Mouse (Mus musculus): Measurements from ENCODE around the gene Zfp691. TPM values are rescaled to one million over a fixed set of nuclear protein-coding genes. Genes with fewer than 3 reads are reported as not detected.
A peak's percentile ranks its signal among the peaks of the same experiment; 100 is the strongest.

Zfp691 gene
- polyA plus RNA-seq, 1 experiment from 2014 or later: 7.4 TPM

DNA sequence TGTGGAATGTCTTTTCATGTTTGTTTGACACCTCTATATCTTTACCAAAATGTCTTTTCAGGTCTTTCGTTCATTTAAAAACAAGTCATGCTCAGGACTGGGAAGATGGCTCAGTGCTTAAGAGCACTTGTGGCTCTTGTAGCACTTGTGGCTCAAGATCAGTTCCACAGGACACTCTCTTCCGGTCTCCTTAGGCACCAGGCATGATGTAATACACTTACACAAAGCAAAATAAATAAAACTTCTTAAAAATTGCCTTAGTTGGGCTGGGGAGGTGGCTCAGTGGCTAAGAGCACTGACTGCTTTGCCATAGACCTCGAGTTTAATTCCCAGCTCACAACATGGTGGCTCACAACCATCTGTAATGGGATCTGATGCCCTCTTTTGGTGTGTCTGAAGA lies 12.6 kb downstream of the Zfp691 start:
- WGBS: 82% methylated on average over 3 of the region's 3 CpGs
- ATAC-seq (ENCODE audit: low FRiP score): no peak

GRCm38 (mm10) chr4:119157891-119158290 lies 16.1 kb downstream of the Zfp691 start:
- H3K4me2 ChIP-seq: no peak overlapping the region
- ATAC-seq (ENCODE audit: low FRiP score): no peak
- no peak overlapping the region for H3K27ac ChIP-seq
- no peaks in the 10 kb centered on the region for H3K27me3 ChIP-seq
- H3K9ac ChIP-seq: no peak overlapping the region
- no peaks in the 10 kb centered on the region for H3K36me3 ChIP-seq
- no peak overlapping the region for H3K4me3 ChIP-seq
- no peaks in the 10 kb centered on the region for H3K4me1 ChIP-seq (replicated peaks)
- 92% methylated on average over 5 of the region's 5 CpGs for WGBS
- no peaks in the 10 kb centered on the region for H3K9me3 ChIP-seq

More for the DNA sequence above, 12.6 kb downstream of the Zfp691 start:
- no peak overlapping the region for H3K9ac ChIP-seq
- H3K27me3 ChIP-seq: no peaks in the 10 kb centered on the region
- H3K27ac ChIP-seq: no peak overlapping the region
- no peak overlapping the region for H3K4me3 ChIP-seq
- H3K4me2 ChIP-seq: no peak overlapping the region
- H3K9me3 ChIP-seq: no peaks in the 10 kb centered on the region
- no peaks in the 10 kb centered on the region for H3K36me3 ChIP-seq
- no peaks in the 10 kb centered on the region for H3K4me1 ChIP-seq (replicated peaks)

DNA sequence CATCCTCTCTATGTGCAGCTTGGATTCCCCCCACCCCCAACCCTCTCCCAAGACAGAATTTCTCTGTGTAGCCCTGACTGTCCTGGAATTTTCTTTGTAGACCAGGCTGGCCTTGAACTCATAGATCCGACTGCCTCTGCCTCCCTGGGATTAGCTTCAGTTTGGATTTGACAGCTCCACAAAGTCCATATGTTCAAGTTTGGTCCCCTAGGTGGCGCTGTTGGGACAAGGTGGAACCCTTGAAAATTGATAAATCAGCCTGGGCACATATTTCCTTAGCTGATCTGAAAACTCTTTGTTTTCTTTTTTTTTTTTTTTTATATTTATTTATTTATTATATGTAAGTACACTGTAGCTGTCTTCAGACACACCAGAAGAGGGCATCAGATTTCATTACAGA lies 16.8 kb downstream of the Zfp691 start:
- no peak for ATAC-seq (ENCODE audit: low FRiP score)

DNA sequence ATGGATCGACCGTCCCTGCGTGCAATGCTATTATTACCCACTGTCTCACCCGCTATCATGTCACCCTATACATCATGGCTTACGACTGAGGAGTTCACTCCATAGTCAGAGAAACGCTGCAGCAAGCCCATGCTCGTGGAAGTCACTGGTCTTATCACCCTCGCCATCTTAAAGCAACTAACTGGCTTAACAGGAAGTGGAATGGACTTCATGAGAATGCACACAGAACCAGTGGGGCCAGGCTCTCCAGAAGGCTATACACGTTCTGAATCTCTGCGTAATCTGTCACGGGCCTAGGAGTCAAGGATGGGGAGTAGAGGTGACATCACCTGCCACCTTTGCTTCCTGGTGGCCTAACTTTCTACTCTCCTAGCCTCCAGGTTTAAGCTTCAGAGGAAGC lies 25.3 kb downstream of the Zfp691 start:
- WGBS: 92% methylated on average over 11 of the region's 11 CpGs
- ATAC-seq (ENCODE audit: low FRiP score): no peak
- no peaks in the 10 kb centered on the region for H3K36me3 ChIP-seq
- no peak overlapping the region for H3K4me3 ChIP-seq
- H3K4me2 ChIP-seq: no peak overlapping the region
- no peaks in the 10 kb centered on the region for H3K27me3 ChIP-seq
- H3K4me1 ChIP-seq (replicated peaks): no peaks in the 10 kb centered on the region
- H3K9ac ChIP-seq: no peak overlapping the region
- no peak overlapping the region for H3K27ac ChIP-seq
- H3K9me3 ChIP-seq: no peaks in the 10 kb centered on the region

More for the DNA sequence above, 16.8 kb downstream of the Zfp691 start:
- H3K4me2 ChIP-seq: no peak overlapping the region
- H3K9me3 ChIP-seq: no peaks in the 10 kb centered on the region
- no peak overlapping the region for H3K9ac ChIP-seq
- H3K4me1 ChIP-seq (replicated peaks): no peaks in the 10 kb centered on the region
- no peak overlapping the region for H3K4me3 ChIP-seq
- no peaks in the 10 kb centered on the region for H3K36me3 ChIP-seq
- no peaks in the 10 kb centered on the region for H3K27me3 ChIP-seq
- H3K27ac ChIP-seq: no peak overlapping the region
- WGBS: 33% methylated on average over 2 of the region's 2 CpGs

DNA sequence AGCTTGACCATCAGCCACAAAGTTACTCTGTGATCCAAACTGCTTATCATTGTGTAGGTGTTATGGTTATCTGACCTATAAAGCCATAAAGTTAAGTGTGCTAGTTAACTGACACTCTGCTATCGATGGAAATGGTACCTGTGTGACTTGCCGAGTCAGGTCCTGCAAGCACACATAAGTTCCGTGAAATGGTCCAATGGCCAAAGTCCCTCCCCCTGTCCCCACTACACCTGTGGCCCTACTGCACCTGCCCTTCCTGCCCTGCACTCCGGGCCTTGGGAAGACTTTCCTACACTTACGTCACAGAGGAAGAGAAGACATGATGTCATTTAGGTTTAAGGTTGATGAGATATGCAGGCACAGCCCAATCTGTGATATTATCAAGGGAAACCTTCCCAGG lies 26.6 kb downstream of the Zfp691 start:
- no peak overlapping the region for H3K4me3 ChIP-seq
- H3K4me1 ChIP-seq (replicated peaks): peaks cover 3% of the 10 kb centered on the region; the same call in 1 of the 2 replicates
- 93% methylated on average over 5 of the region's 5 CpGs for WGBS
- H3K9ac ChIP-seq: no peak overlapping the region
- H3K27me3 ChIP-seq: no peaks in the 10 kb centered on the region
- no peaks in the 10 kb centered on the region for H3K9me3 ChIP-seq
- no peak overlapping the region for H3K4me2 ChIP-seq
- H3K36me3 ChIP-seq: no peaks in the 10 kb centered on the region
- no peak overlapping the region for H3K27ac ChIP-seq
- ATAC-seq (ENCODE audit: low FRiP score): no peak

DNA sequence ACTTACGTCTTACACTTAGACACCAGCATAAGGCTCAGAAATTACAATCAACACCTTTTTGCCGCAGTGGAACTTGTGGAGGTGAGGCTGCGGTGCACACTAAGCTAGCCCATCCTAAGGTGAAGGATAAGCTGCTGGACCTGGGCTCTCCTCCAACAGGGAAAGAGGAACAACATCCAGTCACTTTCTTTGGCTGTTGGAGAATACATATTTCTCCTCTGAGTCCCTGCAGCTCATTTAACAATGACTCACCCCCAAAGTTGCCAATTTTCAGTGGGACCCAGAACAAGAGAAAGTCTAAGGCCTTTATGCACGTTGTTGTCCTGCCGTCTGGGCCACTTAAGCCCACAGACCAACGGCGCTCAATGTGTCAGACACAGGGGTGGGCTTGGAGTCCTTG lies 27.2 kb downstream of the Zfp691 start:
- H3K4me3 ChIP-seq: no peak overlapping the region
- no peaks in the 10 kb centered on the region for H3K27me3 ChIP-seq
- WGBS: 90% methylated on average over 7 of the region's 7 CpGs
- no peak overlapping the region for H3K27ac ChIP-seq
- no peak overlapping the region for H3K4me2 ChIP-seq
- no peak for ATAC-seq (ENCODE audit: low FRiP score)
- no peak overlapping the region for H3K9ac ChIP-seq
- H3K4me1 ChIP-seq (replicated peaks): peaks cover 3% of the 10 kb centered on the region; the same call in 1 of the 2 replicates
- no peaks in the 10 kb centered on the region for H3K36me3 ChIP-seq
- no peaks in the 10 kb centered on the region for H3K9me3 ChIP-seq

DNA sequence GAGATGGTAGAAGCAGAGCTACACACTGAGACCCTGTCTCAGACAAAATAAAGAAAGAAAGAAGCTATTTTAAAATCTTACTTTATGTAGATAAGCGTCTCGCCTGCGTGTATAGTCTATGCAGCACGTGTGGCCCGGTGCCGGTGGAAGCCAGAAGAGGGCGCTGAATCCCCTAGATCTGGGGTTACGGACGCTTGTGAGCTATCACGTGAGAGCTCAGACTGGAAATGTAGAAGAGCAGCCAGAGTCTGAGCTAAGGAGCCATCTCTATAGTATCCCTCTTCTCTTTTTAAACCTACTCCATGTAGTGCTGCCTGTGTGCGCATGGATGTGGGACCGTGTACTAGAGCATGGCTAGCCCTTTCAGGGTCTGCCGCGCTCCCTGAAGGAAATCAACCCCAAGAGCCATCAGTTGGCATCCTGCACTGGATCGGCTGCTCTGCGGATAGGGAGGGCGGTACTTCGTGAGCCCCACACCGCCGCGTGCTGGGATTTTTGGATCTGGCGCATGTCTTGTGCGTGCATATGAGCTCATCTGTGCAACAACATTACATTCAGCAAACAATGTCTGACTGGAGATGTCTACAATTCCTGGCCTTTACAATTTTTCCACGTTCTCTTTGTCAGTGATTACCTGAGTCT lies 31.6 kb downstream of the Zfp691 start:
- Histone ChIP-seq H3K4me2 (peak overlapping the region; percentile 49), H3K36me3 (no peaks in the 10 kb centered on the region), H3K4me1 (replicated peaks) (peaks cover 18% of the 10 kb centered on the region), H3K9ac (peak overlapping the region; percentile 56; the same call in 1 of the 2 replicates), H3K4me3 (peak overlapping the region; percentile 25; the same call in 1 of the 2 replicates), H3K9me3 (no peaks in the 10 kb centered on the region), H3K27me3 (no peaks in the 10 kb centered on the region), H3K27ac (0 out of 2 replicates have a peak overlapping the region, but pooled peaks have one; percentile 48)
- ATAC-seq (ENCODE audit: low FRiP score): peak; percentile 71
- WGBS: 26% methylated on average over 24 of the region's 24 CpGs

DNA sequence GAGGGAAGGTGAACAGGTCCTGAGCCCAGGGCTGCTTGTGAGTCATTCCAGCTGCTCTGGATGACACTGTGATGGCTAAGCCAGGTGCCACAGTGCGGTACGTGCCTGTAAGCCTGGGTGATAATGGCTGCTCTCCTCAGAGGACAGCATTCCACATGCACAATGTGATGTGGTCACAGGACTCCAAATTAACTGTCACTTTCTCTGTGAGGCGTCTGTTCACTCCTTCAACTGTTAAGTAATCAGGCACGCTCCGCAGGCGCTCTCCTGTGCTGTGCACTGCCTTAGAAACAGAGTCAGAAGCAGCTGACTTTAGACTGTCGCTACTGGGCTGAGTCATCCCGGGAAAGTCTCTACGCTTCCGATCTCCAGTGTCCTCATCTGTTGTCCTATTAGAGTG lies 32.8 kb downstream of the Zfp691 start:
- no peak overlapping the region for H3K9ac ChIP-seq
- H3K4me2 ChIP-seq: no peak overlapping the region
- ATAC-seq (ENCODE audit: low FRiP score): no peak; the same call in 1 of the 2 replicates
- 51% methylated on average over 10 of the region's 10 CpGs for WGBS
- H3K4me1 ChIP-seq (replicated peaks): peaks cover 18% of the 10 kb centered on the region
- no peak overlapping the region for H3K27ac ChIP-seq
- H3K36me3 ChIP-seq: peaks cover 7% of the 10 kb centered on the region
- no peak overlapping the region for H3K4me3 ChIP-seq
- H3K27me3 ChIP-seq: no peaks in the 10 kb centered on the region
- no peaks in the 10 kb centered on the region for H3K9me3 ChIP-seq

- no peak for ATAC-seq (ENCODE audit: low FRiP score)
- Histone ChIP-seq H3K4me1 (replicated peaks) (peaks cover 18% of the 10 kb centered on the region), H3K9ac (no peak overlapping the region), H3K9me3 (no peaks in the 10 kb centered on the region), H3K36me3 (peaks cover 18% of the 10 kb centered on the region), H3K4me3 (no peak overlapping the region), H3K27ac (no peak overlapping the region), H3K4me2 (no peak overlapping the region), H3K27me3 (no peaks in the 10 kb centered on the region)
- 55% methylated on average over 3 of the region's 3 CpGs for WGBS
These were observed 33.9 kb downstream of the Zfp691 start for GRCm38 (mm10) chr4:119140126-119140525.

- Histone ChIP-seq H3K9me3 (no peaks in the 10 kb centered on the region), H3K27me3 (no peaks in the 10 kb centered on the region), H3K36me3 (peaks cover 32% of the 10 kb centered on the region), H3K4me3 (peak overlapping the region; percentile 29), H3K9ac (0 out of 2 replicates have a peak overlapping the region, but pooled peaks have one; percentile 63), H3K4me2 (peak overlapping the region; percentile 54), H3K27ac (0 out of 2 replicates have a peak overlapping the region, but pooled peaks have one; percentile 75), H3K4me1 (replicated peaks) (peaks cover 18% of the 10 kb centered on the region)
- no peak for ATAC-seq (ENCODE audit: low FRiP score)
- WGBS: 49% methylated on average over 8 of the region's 8 CpGs
These were observed 35.2 kb downstream of the Zfp691 start for GRCm38 (mm10) chr4:119138776-119139175.

DNA sequence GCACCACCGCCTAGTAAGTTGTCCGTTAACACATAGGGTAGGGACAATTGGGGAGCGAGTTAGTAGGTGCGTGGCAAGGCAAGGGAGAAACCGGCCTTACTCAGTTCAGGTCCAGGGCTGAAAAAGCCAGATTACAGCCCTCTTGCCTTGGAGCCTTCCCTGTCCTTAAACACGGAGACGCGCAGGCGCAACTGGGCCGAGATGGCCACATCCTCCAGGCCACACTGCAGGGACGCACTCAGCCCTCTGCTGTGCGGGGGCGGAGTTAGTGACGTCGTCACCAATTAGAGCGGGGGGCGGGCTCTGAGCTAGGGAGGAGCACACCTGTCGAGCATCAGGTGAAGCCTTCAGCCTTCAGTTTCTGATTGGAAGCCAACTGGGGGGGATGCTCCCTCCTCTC lies 35.8 kb downstream of the Zfp691 start:
- WGBS: 15% methylated on average over 18 of the region's 18 CpGs
- peaks cover 18% of the 10 kb centered on the region for H3K4me1 ChIP-seq (replicated peaks)
- peak overlapping the region; percentile 63 for H3K9ac ChIP-seq
- H3K27me3 ChIP-seq: no peaks in the 10 kb centered on the region
- peak; percentile 91 for ATAC-seq (ENCODE audit: low FRiP score)
- peak overlapping the region; percentile 75 for H3K27ac ChIP-seq
- no peaks in the 10 kb centered on the region for H3K9me3 ChIP-seq
- H3K36me3 ChIP-seq: peaks cover 38% of the 10 kb centered on the region
- H3K4me2 ChIP-seq: peak overlapping the region; percentile 54
- H3K4me3 ChIP-seq: peak overlapping the region; percentile 29

DNA sequence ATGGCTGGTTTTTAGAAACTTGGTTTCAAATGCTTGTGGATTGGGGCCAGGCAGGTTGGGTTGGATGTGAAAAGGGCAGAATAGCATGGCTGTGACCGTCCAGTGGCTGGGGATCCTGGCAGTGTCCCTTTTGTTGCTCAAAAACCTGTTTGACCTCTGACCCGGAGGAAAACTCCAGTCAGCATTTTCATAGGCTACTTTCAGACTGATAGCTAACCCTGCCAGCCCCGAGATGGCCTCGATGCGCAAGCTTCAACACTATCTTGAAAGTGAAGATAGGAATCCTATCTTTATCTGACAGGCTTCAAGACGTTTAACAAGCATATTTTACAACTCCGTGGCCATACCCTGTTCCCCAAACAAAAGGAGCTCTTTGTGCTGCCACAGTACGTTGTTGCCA lies 36.7 kb downstream of the Zfp691 start:
- peaks cover 15% of the 10 kb centered on the region for H3K4me1 ChIP-seq (replicated peaks)
- H3K9me3 ChIP-seq: no peaks in the 10 kb centered on the region
- ATAC-seq (ENCODE audit: low FRiP score): no peak
- H3K27me3 ChIP-seq: no peaks in the 10 kb centered on the region
- H3K27ac ChIP-seq: peak overlapping the region; percentile 75; the same call in 1 of the 2 replicates
- H3K4me3 ChIP-seq: no peak overlapping the region
- 0 out of 2 replicates have a peak overlapping the region, but pooled peaks have one; percentile 63 for H3K9ac ChIP-seq
- H3K4me2 ChIP-seq: no peak overlapping the region
- H3K36me3 ChIP-seq: peaks cover 46% of the 10 kb centered on the region
- WGBS: 60% methylated on average over 8 of the region's 8 CpGs

DNA sequence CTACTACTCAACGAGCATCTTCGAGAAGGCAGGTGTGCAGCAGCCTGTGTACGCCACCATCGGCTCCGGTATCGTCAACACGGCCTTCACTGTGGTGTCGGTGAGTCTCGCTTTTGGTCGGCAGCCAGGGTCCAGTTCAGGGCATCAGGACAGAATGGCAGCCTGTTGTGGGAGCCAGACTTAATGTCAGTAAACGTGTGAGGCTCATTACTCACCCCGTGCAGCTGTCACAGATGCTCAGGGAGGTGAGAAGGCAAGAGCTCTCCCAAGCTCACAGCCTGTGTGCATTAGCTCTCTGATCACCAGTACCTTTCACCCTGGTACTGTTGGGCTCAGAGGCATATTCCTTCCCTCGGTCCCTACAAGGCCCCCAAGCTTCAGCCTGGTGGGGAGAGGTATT lies 40.1 kb downstream of the Zfp691 start:
- Histone ChIP-seq H3K9me3 (no peaks in the 10 kb centered on the region), H3K27ac (no peak overlapping the region), H3K36me3 (peaks cover 54% of the 10 kb centered on the region), H3K4me3 (no peak overlapping the region), H3K9ac (no peak overlapping the region), H3K4me2 (no peak overlapping the region), H3K27me3 (no peaks in the 10 kb centered on the region), H3K4me1 (replicated peaks) (peaks cover 14% of the 10 kb centered on the region)
- no peak for ATAC-seq (ENCODE audit: low FRiP score)
- 88% methylated on average over 13 of the region's 13 CpGs for WGBS

All from hindbrain, embryonic 13.5 days (tissue).